14 mouse cellular contexts compared by ENCODE assay signal in genomic region chr7:65454269-65454668, GRCm38 (mm10).
DNase-seq lines count a peak whose midpoint lies in the region; ATAC-seq and TF ChIP-seq lines count a peak whose summit lies in the region.
"Had no signal": no experiment of that assay in that cellular context is flagged by ENCODE, and none has a peak within 500 bp of the region (broad histone marks: within the 10 kb centered on the region; RNA-seq: fewer than 3 reads in every experiment).

No protein-coding gene starts in this region.

- no peaks in the 10 kb centered on the region for H3K9me3 ChIP-seq in ES-Bruce4 (replicated peaks; ENCODE audit: control insufficient read depth, insufficient read depth, low read length, poor library complexity, severe bottlenecking)
- no peaks in the 10 kb centered on the region for H3K9me3 ChIP-seq in forebrain, embryonic 10.5 days
- no peaks in the 10 kb centered on the region for H3K9me3 ChIP-seq in intestine, embryonic 16.5 days (ENCODE audit: control insufficient read depth, low read length)
- H3K9me3 ChIP-seq: embryonic facial prominence, embryonic 12.5 days; G1E had no signal

- TF ChIP-seq EP300 in ES-Bruce4 (IDR thresholded peaks at IDR 0.05; ENCODE audit: insufficient read depth, low read depth, low read length), result peak; percentile 98

- peak; percentile 90 for DNase-seq in Muller cell, postnatal 12 days (ENCODE audit: inconsistent ontology term)
- peak; percentile 30 for DNase-seq in forebrain, embryonic 10.5 days (ENCODE audit: extremely low spot score, low spot score)
- DNase-seq in thymus, postnatal 10 days (ENCODE audit: low spot score in 2 of 2), result no peak
- no peak for DNase-seq in gastrocnemius, postnatal 25 days
- DNase-seq in adrenal gland, adult 8-10 months, result no peak
- DNase-seq: adrenal gland, adult 2 months; cerebellum, adult 11-12 months; heart, adult 2 months; kidney, postnatal 10 days; lung, postnatal 10 days had no signal

- TF ChIP-seq CTCF in ES-Bruce4 (IDR thresholded peaks at IDR 0.05; ENCODE audit: low read depth, low read length), result no peak

- no peak for TF ChIP-seq POLR2A in ES-Bruce4 (IDR thresholded peaks at IDR 0.05; ENCODE audit: insufficient read depth, low read length)

- H3K27ac ChIP-seq in ES-Bruce4 (ENCODE audit: insufficient read depth, low read length), result peak overlapping the region; percentile 92
- H3K27ac ChIP-seq in forebrain, embryonic 10.5 days, result peak overlapping the region; percentile 77
- H3K27ac ChIP-seq in intestine, embryonic 16.5 days (ENCODE audit: low read length), result no peak overlapping the region
- H3K27ac ChIP-seq: embryonic facial prominence, embryonic 12.5 days had no signal

- 0 out of 2 replicates have a peak, but pooled peaks have one; percentile 8 for ATAC-seq in intestine, embryonic 16.5 days

- no peaks in the 10 kb centered on the region for H3K36me3 ChIP-seq in ES-Bruce4 (ENCODE audit: control insufficient read depth, insufficient read depth, low read length, poor library complexity, severe bottlenecking)
- H3K36me3 ChIP-seq in forebrain, embryonic 10.5 days (replicated peaks), result no peaks in the 10 kb centered on the region
- no peaks in the 10 kb centered on the region for H3K36me3 ChIP-seq in intestine, embryonic 16.5 days (ENCODE audit: control insufficient read depth, insufficient read depth, low read length)
- H3K36me3 ChIP-seq: embryonic facial prominence, embryonic 12.5 days; G1E had no signal

- no peak overlapping the region for H3K9ac ChIP-seq in ES-Bruce4 (ENCODE audit: low read depth, poor library complexity, severe bottlenecking)
- no peak overlapping the region for H3K9ac ChIP-seq in intestine, embryonic 16.5 days (ENCODE audit: low read depth, low read length)
- H3K9ac ChIP-seq: embryonic facial prominence, embryonic 12.5 days had no signal

- peaks cover 9% of the 10 kb centered on the region for H3K4me1 ChIP-seq in ES-Bruce4 (ENCODE audit: control insufficient read depth, insufficient read depth, low read length)
- H3K4me1 ChIP-seq in forebrain, embryonic 10.5 days, result peaks cover 18% of the 10 kb centered on the region
- peaks cover 3% of the 10 kb centered on the region; the same call in 1 of the 2 replicates for H3K4me1 ChIP-seq in intestine, embryonic 16.5 days (ENCODE audit: control insufficient read depth, insufficient read depth, low read length)
- H3K4me1 ChIP-seq: embryonic facial prominence, embryonic 12.5 days had no signal

- no peak overlapping the region for H3K4me3 ChIP-seq in ES-Bruce4 (ENCODE audit: low read depth, low read length)
- no peak overlapping the region for H3K4me3 ChIP-seq in forebrain, embryonic 10.5 days
- H3K4me3 ChIP-seq in intestine, embryonic 16.5 days (ENCODE audit: low read length), result no peak overlapping the region
- H3K4me3 ChIP-seq: embryonic facial prominence, embryonic 12.5 days; heart, adult 2 months had no signal

- H3K27me3 ChIP-seq in ES-Bruce4 (ENCODE audit: control insufficient read depth, insufficient read depth, low read length, poor library complexity, severe bottlenecking), result no peaks in the 10 kb centered on the region
- no peaks in the 10 kb centered on the region for H3K27me3 ChIP-seq in forebrain, embryonic 10.5 days (ENCODE audit: poor library complexity, severe bottlenecking)
- H3K27me3 ChIP-seq in intestine, embryonic 16.5 days (replicated peaks; ENCODE audit: control insufficient read depth, insufficient read depth, low read length), result no peaks in the 10 kb centered on the region
- H3K27me3 ChIP-seq: embryonic facial prominence, embryonic 12.5 days had no signal

- WGBS in forebrain, embryonic 10.5 days, result 13% methylated on average over 3 of the region's 3 CpGs
- WGBS in intestine, embryonic 16.5 days, result 39% methylated on average over 3 of the region's 3 CpGs

- no peak overlapping the region for H3K4me2 ChIP-seq in intestine, embryonic 16.5 days (ENCODE audit: low read depth, low read length)
- H3K4me2 ChIP-seq: embryonic facial prominence, embryonic 12.5 days had no signal

Comparison
In these comparisons a context has a peak if more than half of its experiments do, and no peak if none do; other contexts are left out.
1. DNase-seq: peak in Muller cell, postnatal 12 days (single experiment) and forebrain, embryonic 10.5 days (single experiment); none in thymus, postnatal 10 days (0 of 2), gastrocnemius, postnatal 25 days (single experiment) and adrenal gland, adult 8-10 months (single experiment).